ENCODE assay signal across 12 mouse cellular contexts in the genomic region with DNA sequence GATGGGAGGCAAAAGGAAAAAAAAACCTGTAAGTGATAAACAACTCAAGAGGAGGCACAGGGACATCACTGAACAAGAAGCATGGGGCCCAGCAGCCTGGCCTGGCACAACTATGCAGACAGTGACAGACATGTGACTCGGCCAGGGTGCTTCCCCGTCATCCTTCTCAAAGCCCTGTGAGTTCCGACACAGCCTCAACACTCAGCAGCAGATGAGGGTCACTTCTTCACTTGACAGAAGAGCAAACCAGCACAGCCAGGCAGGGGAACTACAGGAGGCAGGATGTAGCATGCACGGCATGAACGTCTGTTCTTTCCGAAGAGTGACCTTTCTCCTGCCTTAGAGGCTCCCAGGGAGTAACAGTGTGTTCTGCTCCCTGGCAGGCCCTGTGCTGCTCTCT.
"Had no signal": no experiment of that assay in that cellular context is flagged by ENCODE, and none has a peak within 500 bp of the region (broad histone marks: within the 10 kb centered on the region; RNA-seq: fewer than 3 reads in every experiment).

No protein-coding gene starts in this region.

- H3K4me2 ChIP-seq: limb, embryonic 13.5 days; liver, embryonic 15.5 days; lung, embryonic 14.5 days; neural tube, embryonic 13.5 days; stomach, embryonic 15.5 days had no signal

- H3K4me3 ChIP-seq: layer of hippocampus, adult 2 months; limb, embryonic 13.5 days; liver, embryonic 15.5 days; neural tube, embryonic 13.5 days; stomach, embryonic 15.5 days had no signal

- DNase-seq: kidney, adult 18-20 months; kidney, postnatal 10 days; kidney, postnatal 4 days; midbrain, embryonic 14.5 days; right cerebral cortex, postnatal 14 days; thymus, postnatal 4 days had no signal

- H3K27me3 ChIP-seq: limb, embryonic 13.5 days; liver, embryonic 15.5 days; neural tube, embryonic 13.5 days; stomach, embryonic 15.5 days had no signal

- H3K27ac ChIP-seq: layer of hippocampus, adult 2 months; limb, embryonic 13.5 days; liver, embryonic 15.5 days; neural tube, embryonic 13.5 days; stomach, embryonic 15.5 days had no signal

- H3K9ac ChIP-seq: limb, embryonic 13.5 days; liver, embryonic 15.5 days; lung, embryonic 14.5 days; neural tube, embryonic 13.5 days; stomach, embryonic 15.5 days had no signal

- H3K9me3 ChIP-seq: limb, embryonic 13.5 days; liver, embryonic 15.5 days; neural tube, embryonic 13.5 days; stomach, embryonic 15.5 days had no signal

- H3K36me3 ChIP-seq: limb, embryonic 13.5 days; liver, embryonic 15.5 days; neural tube, embryonic 13.5 days; stomach, embryonic 15.5 days had no signal
